Mouse (Mus musculus) gastrocnemius, adult 18-20 months (tissue): ENCODE measurements around the gene Prkab1. TPM values are rescaled to one million over a fixed set of nuclear protein-coding genes. Genes with fewer than 3 reads are reported as not detected.

Source experiments
- DNase-seq: peaks from one replicate; pipeline ENCODE4 v3.0.0; 2021; ENCODE audit warnings: low spot score
- total RNA-seq, 2 experiments: library from RNA; stranded (reverse); gene quantifications; 2 replicates each; pipeline ENCODE4 v1.2.3; 2021

Gene Prkab1
- total RNA-seq, 2 experiments from 2014 or later = 9.4 to 10.6 TPM

GRCm38 (mm10) chr5:116018784-116019183 lies 5.5 kb downstream of the Prkab1 start:
- no peak for DNase-seq

GRCm38 (mm10) chr5:116018196-116018595 lies 6.1 kb downstream of the Prkab1 start:
- DNase-seq = no peak

GRCm38 (mm10) chr5:116017391-116017790 lies 6.9 kb downstream of the Prkab1 start:
- no peak for DNase-seq

- no peak for DNase-seq
These were observed 7.8 kb downstream of the Prkab1 start for GRCm38 (mm10) chr5:116016542-116016941.

GRCm38 (mm10) chr5:116014237-116014636 lies 10.1 kb downstream of the Prkab1 start:
- no peak for DNase-seq

- DNase-seq = no peak
These were observed 10.5 kb downstream of the Prkab1 start for GRCm38 (mm10) chr5:116013821-116014220.

- no peak for DNase-seq
These were observed 11.8 kb downstream of the Prkab1 start for GRCm38 (mm10) chr5:116012503-116012902.

- no peak for DNase-seq
These were observed 12.6 kb downstream of the Prkab1 start for GRCm38 (mm10) chr5:116011700-116012099.

GRCm38 (mm10) chr5:116009884-116010627 lies 14.3 kb downstream of the Prkab1 start:
- no peak for DNase-seq

GRCm38 (mm10) chr5:116009091-116009851 lies 15.0 kb downstream of the Prkab1 start:
- DNase-seq = no peak

GRCm38 (mm10) chr5:116007723-116008122 lies 16.6 kb downstream of the Prkab1 start:
- no peak for DNase-seq

- DNase-seq = peak; percentile 32
These were observed 17.8 kb downstream of the Prkab1 start for GRCm38 (mm10) chr5:116006324-116007099.

- DNase-seq = no peak
These were observed 20.0 kb downstream of the Prkab1 start for GRCm38 (mm10) chr5:116004271-116004670.

GRCm38 (mm10) chr5:116003825-116004224 lies 20.5 kb downstream of the Prkab1 start:
- no peak for DNase-seq

GRCm38 (mm10) chr5:116003154-116003553 lies 21.2 kb downstream of the Prkab1 start:
- no peak for DNase-seq

GRCm38 (mm10) chr5:115997376-115997775 lies 26.9 kb downstream of the Prkab1 start:
- no peak for DNase-seq

GRCm38 (mm10) chr5:115994101-115994500 lies 30.2 kb downstream of the Prkab1 start:
- DNase-seq = no peak

- DNase-seq = no peak
These were observed 32.6 kb downstream of the Prkab1 start for GRCm38 (mm10) chr5:115991717-115992116.

GRCm38 (mm10) chr5:115987284-115987683 lies 37.0 kb downstream of the Prkab1 start:
- DNase-seq = no peak

- no peak for DNase-seq
These were observed 39.2 kb downstream of the Prkab1 start for GRCm38 (mm10) chr5:115985101-115985500.

GRCm38 (mm10) chr5:115984392-115984791 lies 39.9 kb downstream of the Prkab1 start:
- no peak for DNase-seq
